Mouse (Mus musculus) small intestine, adult 2 months (tissue): ENCODE measurements around the gene Scmh1.

Source experiments
- CTCF ChIP-seq: fragments of 200-500 bp; IDR thresholded peaks from 2 replicates; pipeline ENCODE4 v1.5.1; 2012; ENCODE audit warnings: low read depth, mild to moderate bottlenecking, control low read depth, inconsistent platforms, low read length, moderate library complexity, mixed read lengths; ENCODE audit not compliant: insufficient replicate concordance, insufficient read length; ENCODE audit errors: extremely low read depth
- POLR2A ChIP-seq: fragments of 200-500 bp; IDR thresholded peaks from 2 replicates; pipeline ENCODE4 v1.6.1; 2012; ENCODE audit warnings: low read depth, mild to moderate bottlenecking, control low read depth, inconsistent platforms, low read length, moderate library complexity

GRCm38 (mm10) chr4:120461741-120462140 lies 56.7 kb downstream of the Scmh1 start:
- TF ChIP-seq POLR2A (no peak), CTCF (no peak)
